Mouse (Mus musculus) spleen, adult 2 months (tissue): ENCODE results near the gene Ubox5.

Experiments used
- CTCF ChIP-seq: fragments of 200-500 bp; IDR thresholded peaks from 2 replicates; pipeline ENCODE4 v1.5.1; 2011; ENCODE audit warnings: mild to moderate bottlenecking, inconsistent platforms; ENCODE audit not compliant: insufficient read depth, insufficient read length, insufficient replicate concordance; ENCODE audit errors: extremely low read depth
- POLR2A ChIP-seq: fragments of 200-500 bp; IDR thresholded peaks from 2 replicates; pipeline ENCODE4 v1.6.1; 2011; ENCODE audit warnings: low read depth, low read length, inconsistent platforms

DNA sequence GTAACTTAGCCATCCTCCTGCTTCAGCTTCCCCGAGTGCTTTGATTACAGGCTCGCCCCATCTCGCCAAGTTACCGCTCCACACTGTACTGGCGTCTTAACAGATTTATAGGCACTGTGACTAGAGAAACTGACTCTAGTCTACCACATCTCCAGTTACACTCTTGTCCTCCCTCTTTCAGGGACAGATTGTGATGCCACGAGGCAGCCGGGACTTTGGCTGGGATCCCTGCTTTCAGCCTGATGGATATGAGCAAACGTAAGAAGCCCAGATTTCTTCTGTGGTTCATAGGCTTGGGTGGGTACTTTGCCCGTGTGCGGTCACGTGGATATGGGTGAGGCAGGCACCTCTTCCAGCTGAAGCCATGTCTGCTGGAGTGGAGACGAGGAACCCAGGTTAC, 49.3 kb upstream of the Ubox5 start:
- TF ChIP-seq POLR2A, result no peak
- TF ChIP-seq CTCF, result no peak
